ENCODE assay signal across 12 mouse cellular contexts in genomic region chr2:132203773-132204172, GRCm38 (mm10). TPM values are rescaled to one million over a fixed set of nuclear protein-coding genes. Genes with fewer than 3 reads are reported as not detected.
DNase-seq lines count a peak whose midpoint lies in the region; ATAC-seq and TF ChIP-seq lines count a peak whose summit lies in the region.
"Had no signal": no experiment of that assay in that cellular context is flagged by ENCODE, and none has a peak within 500 bp of the region (broad histone marks: within the 10 kb centered on the region; RNA-seq: fewer than 3 reads in every experiment).

No protein-coding gene starts in this region.

- H3K4me3 ChIP-seq in gastrocnemius, adult 2 months: no peak overlapping the region
- no peak overlapping the region for H3K4me3 ChIP-seq in lung, adult 2 months (replicated peaks; ENCODE audit: extremely low read depth, low read depth, low read length)
- H3K4me3 ChIP-seq in small intestine, adult 2 months (ENCODE audit: low read depth, low read length): no peak overlapping the region
- H3K4me3 ChIP-seq in kidney, embryonic 15.5 days (replicated peaks): no peak overlapping the region
- H3K4me3 ChIP-seq: forebrain, embryonic 10.5 days; hindbrain, embryonic 12.5 days; megakaryocyte, embryonic 14.5 days had no signal

- H3K27ac ChIP-seq in gastrocnemius, adult 2 months: no peak overlapping the region
- peak overlapping the region; percentile 74 for H3K27ac ChIP-seq in small intestine, adult 2 months (ENCODE audit: insufficient read depth, low read depth, low read length)
- H3K27ac ChIP-seq in kidney, embryonic 15.5 days: no peak overlapping the region
- H3K27ac ChIP-seq: forebrain, embryonic 10.5 days; hindbrain, embryonic 12.5 days had no signal

- TF ChIP-seq CTCF in gastrocnemius, adult 2 months (IDR thresholded peaks at IDR 0.05): no peak
- TF ChIP-seq CTCF in lung, adult 2 months (IDR thresholded peaks at IDR 0.05; ENCODE audit: insufficient read depth, low read length): peak; percentile 26; the same call in 1 of the 2 replicates
- 0 out of 2 replicates have a peak, but pooled peaks have one; percentile 30 for TF ChIP-seq CTCF in small intestine, adult 2 months (IDR thresholded peaks at IDR 0.05; ENCODE audit: extremely low read depth, insufficient read length, insufficient replicate concordance, low read depth, low read length)

- H3K4me1 ChIP-seq in lung, adult 2 months (ENCODE audit: control insufficient read depth, insufficient read depth, low read length): 0 out of 2 replicates have a peak, but pooled peaks cover 4% of the 10 kb centered on the region
- peaks cover 22% of the 10 kb centered on the region; the same call in 1 of the 2 replicates for H3K4me1 ChIP-seq in small intestine, adult 2 months (ENCODE audit: control insufficient read depth, insufficient read depth, insufficient read length, low read length)
- H3K4me1 ChIP-seq in kidney, embryonic 15.5 days: no peaks in the 10 kb centered on the region
- H3K4me1 ChIP-seq: hindbrain, embryonic 12.5 days had no signal

- no peak for ATAC-seq in kidney, embryonic 15.5 days (replicated peaks; ENCODE audit: low FRiP score)

- TF ChIP-seq POLR2A in lung, adult 2 months (IDR thresholded peaks at IDR 0.05; ENCODE audit: borderline replicate concordance, extremely low read depth, low read depth, low read length): no peak
- TF ChIP-seq POLR2A in small intestine, adult 2 months (IDR thresholded peaks at IDR 0.05; ENCODE audit: low read depth, low read length): no peak

- no peaks in the 10 kb centered on the region for H3K27me3 ChIP-seq in small intestine, adult 2 months (ENCODE audit: control insufficient read depth, insufficient read depth, low read length)
- no peaks in the 10 kb centered on the region for H3K27me3 ChIP-seq in kidney, embryonic 15.5 days
- H3K27me3 ChIP-seq: hindbrain, embryonic 12.5 days had no signal

- intact Hi-C loops in gastrocnemius, adult 2 months (cut with DNase I): no loop called here
- intact Hi-C loops in gastrocnemius, postnatal 36 days (cut with DNase I): no loop called here

- H3K9ac ChIP-seq in kidney, embryonic 15.5 days: no peak overlapping the region
- H3K9ac ChIP-seq: hindbrain, embryonic 12.5 days had no signal

- WGBS in lung, adult 2 months: 59% methylated on average over 3 of the region's 3 CpGs
- 22% methylated on average over 3 of the region's 3 CpGs for WGBS in small intestine, adult 2 months
- WGBS in kidney, embryonic 15.5 days: 78% methylated on average over 3 of the region's 3 CpGs

- H3K4me2 ChIP-seq in kidney, embryonic 15.5 days: no peak overlapping the region
- H3K4me2 ChIP-seq: hindbrain, embryonic 12.5 days had no signal

- peak; percentile 39 for DNase-seq in gastrocnemius, adult 2 months
- no peak for DNase-seq in gastrocnemius, postnatal 36 days
- DNase-seq in adrenal gland, postnatal 25 days: peak; percentile 47
- DNase-seq in lung, adult 2 months: peak; percentile 19
- DNase-seq in frontal cortex, postnatal 25 days (ENCODE audit: low spot score in 2 of 2): no peak
- no peak for DNase-seq in spleen, adult 18-20 months
- DNase-seq: gastrocnemius, postnatal 14 days had no signal

- H3K9me3 ChIP-seq in kidney, embryonic 15.5 days (replicated peaks): no peaks in the 10 kb centered on the region
- H3K9me3 ChIP-seq: forebrain, embryonic 10.5 days; hindbrain, embryonic 12.5 days; megakaryocyte, embryonic 14.5 days had no signal

- no peaks in the 10 kb centered on the region for H3K36me3 ChIP-seq in small intestine, adult 2 months (ENCODE audit: control insufficient read depth, insufficient read depth, low read length)
- H3K36me3 ChIP-seq in kidney, embryonic 15.5 days: no peaks in the 10 kb centered on the region
- H3K36me3 ChIP-seq: forebrain, embryonic 10.5 days; hindbrain, embryonic 12.5 days had no signal

RNA-seq across cellular contexts. Expression of gene Tmem230, which starts 43.8 kb away (rescaled TPM):
- 10 to 100 TPM; 23.2 to 28.1 TPM for total RNA-seq in gastrocnemius, adult 2 months (2021)
- total RNA-seq in gastrocnemius, postnatal 36 days (2021): 10 to 100 TPM; 18.1 to 22.8 TPM
- 46.2 and 46.4 TPM in 2 replicates for total RNA-seq in adrenal gland, postnatal 25 days (2021)
- 67.0 and 86.8 TPM in 2 replicates for polyA plus RNA-seq in lung, adult 2 months (2012; rRNA removed)
- 112 and 227 TPM in 2 replicates for polyA plus RNA-seq in small intestine, adult 2 months (2012; rRNA removed)
- 44.3 and 45.8 TPM in 2 replicates for polyA plus RNA-seq in kidney, embryonic 15.5 days (2015; fragmentation: Nextera tagmentation; extraction: Ambion mirVana)

RNA-seq across cellular contexts. Expression of gene Pcna, which starts 49.3 kb away (rescaled TPM):
- 10 to 100 TPM; 19.0 to 22.9 TPM for total RNA-seq in gastrocnemius, adult 2 months (2021)
- 10 to 100 TPM; 19.7 to 20.7 TPM for total RNA-seq in gastrocnemius, postnatal 36 days (2021)
- 92.6 and 103 TPM in 2 replicates for total RNA-seq in adrenal gland, postnatal 25 days (2021)
- 52.7 and 59.2 TPM in 2 replicates for polyA plus RNA-seq in lung, adult 2 months (2012; rRNA removed)
- polyA plus RNA-seq in small intestine, adult 2 months (2012; rRNA removed): 32.6 and 54.9 TPM in 2 replicates
- 263 and 284 TPM in 2 replicates for polyA plus RNA-seq in kidney, embryonic 15.5 days (2015; fragmentation: Nextera tagmentation; extraction: Ambion mirVana)

RNA-seq across cellular contexts. Expression of gene Slc23a2, which starts 58.9 kb away (rescaled TPM):
- 10 to 100 TPM in 1 of 2 experiments, 1 to 10 TPM in 1; 7.7 to 10.8 TPM for total RNA-seq in gastrocnemius, adult 2 months (2021)
- 1 to 10 TPM; 7.4 to 9.1 TPM for total RNA-seq in gastrocnemius, postnatal 36 days (2021)
- total RNA-seq in adrenal gland, postnatal 25 days (2021): 61.4 and 68.0 TPM in 2 replicates
- polyA plus RNA-seq in lung, adult 2 months (2012; rRNA removed): 82.2 and 83.1 TPM in 2 replicates
- polyA plus RNA-seq in small intestine, adult 2 months (2012; rRNA removed): 16.9 and 18.5 TPM in 2 replicates
- polyA plus RNA-seq in kidney, embryonic 15.5 days (2015; fragmentation: Nextera tagmentation; extraction: Ambion mirVana): 12.9 and 14.5 TPM in 2 replicates

RNA-seq across cellular contexts. Expression of gene Cds2, which starts 59.2 kb away (rescaled TPM):
- total RNA-seq in gastrocnemius, adult 2 months (2021): 10 to 100 TPM; 13.0 to 17.7 TPM
- 10 to 100 TPM; 14.4 to 15.0 TPM for total RNA-seq in gastrocnemius, postnatal 36 days (2021)
- 70.5 and 91.0 TPM in 2 replicates for total RNA-seq in adrenal gland, postnatal 25 days (2021)
- polyA plus RNA-seq in lung, adult 2 months (2012; rRNA removed): 67.1 and 76.5 TPM in 2 replicates
- 9.6 and 21.2 TPM in 2 replicates for polyA plus RNA-seq in small intestine, adult 2 months (2012; rRNA removed)
- polyA plus RNA-seq in kidney, embryonic 15.5 days (2015; fragmentation: Nextera tagmentation; extraction: Ambion mirVana): 19.8 and 30.2 TPM in 2 replicates

Comparison
In these comparisons a context has a peak if more than half of its experiments do, and no peak if none do; other contexts are left out.
1. DNase-seq: peak in gastrocnemius, adult 2 months (single experiment), adrenal gland, postnatal 25 days (single experiment) and lung, adult 2 months (single experiment); none in gastrocnemius, postnatal 36 days (0 of 2), frontal cortex, postnatal 25 days (0 of 2) and spleen, adult 18-20 months (0 of 2).